Mouse (Mus musculus): ENCODE data around the gene Xrcc3. TPM values are rescaled to one million over a fixed set of nuclear protein-coding genes. Genes with fewer than 3 reads are reported as not detected.

Xrcc3 gene
- 1.7 TPM for polyA plus RNA-seq (2017; shearing (Covaris generic))

DNA sequence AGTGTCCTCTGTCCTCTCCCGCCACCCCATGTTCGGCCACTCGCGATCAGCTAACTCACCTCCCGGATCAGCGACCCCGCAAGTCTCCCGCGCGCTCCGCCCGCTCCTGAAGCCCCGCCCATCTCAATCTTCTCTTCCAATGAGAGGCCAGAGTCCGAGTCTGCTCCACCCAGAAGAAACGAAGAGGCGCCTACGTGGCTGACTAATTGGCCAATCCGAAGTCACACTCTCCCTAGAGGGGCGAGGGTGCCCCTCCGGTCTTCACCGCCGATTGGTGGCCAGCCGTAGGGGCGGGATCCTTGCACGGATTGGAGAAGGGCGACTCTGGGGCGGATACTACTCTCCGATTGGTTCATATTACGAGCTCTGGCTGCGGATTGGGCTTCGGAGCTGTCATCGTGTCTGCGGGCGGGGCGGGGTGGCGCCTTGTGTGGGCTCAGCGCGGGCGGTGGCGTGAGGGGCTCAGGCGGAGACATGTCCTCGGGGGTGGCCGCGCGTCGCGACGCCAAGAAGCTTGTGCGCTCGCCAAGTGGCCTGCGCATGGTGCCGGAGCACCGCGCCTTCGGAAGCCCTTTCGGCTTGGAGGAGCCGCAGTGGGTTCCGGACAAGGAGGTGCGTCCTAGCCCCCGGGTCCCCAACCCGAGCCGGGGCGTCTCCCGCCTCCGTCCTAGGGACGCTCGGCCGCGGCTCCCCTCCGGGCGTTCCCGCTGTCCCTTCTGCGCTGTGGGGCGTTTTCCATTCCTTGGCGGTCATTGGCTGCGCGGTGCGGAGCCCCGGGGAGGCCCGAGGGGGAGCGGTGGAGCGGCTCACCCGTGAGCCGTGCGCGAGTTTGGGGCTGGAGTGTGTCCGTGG lies at the start of gene Xrcc3, which contains the start of gene Zfyve21:
TSS of gene Xrcc3 (minus strand) at position 108 of the 852 bp plus-strand sequence.
TSS of gene Zfyve21 (plus strand) at position 405 of the 852 bp plus-strand sequence.

GRCm38 (mm10) chr12:111758381-111759175 lies 55.1 kb downstream of the Xrcc3 start, which contains the start of gene Klc1:
Klc1 (plus strand) TSS chr12:111758849.

Other genes starting within 250 kb of the Xrcc3 start
- gene Mark3, start 239.3 kb downstream of the Xrcc3 start, polyA plus RNA-seq (2017; shearing (Covaris generic)) = 77.7 TPM
- gene Ckb, start 141.5 kb downstream of the Xrcc3 start, polyA plus RNA-seq (2017; shearing (Covaris generic)) = 52.4 TPM
- 13.6 TPM for gene Trmt61a, start 135.8 kb downstream of the Xrcc3 start, polyA plus RNA-seq (2017; shearing (Covaris generic))
- gene Bag5, start 100.6 kb downstream of the Xrcc3 start, polyA plus RNA-seq (2017; shearing (Covaris generic)) = 51.1 TPM
- gene Apopt1, start 100.6 kb downstream of the Xrcc3 start, polyA plus RNA-seq (2017; shearing (Covaris generic)) = 39.0 TPM
- 34.1 TPM for gene Klc1, start 55.0 kb downstream of the Xrcc3 start, polyA plus RNA-seq (2017; shearing (Covaris generic))
- 3.3 TPM for gene Zfyve21, start 297 bp upstream of the Xrcc3 start, polyA plus RNA-seq (2017; shearing (Covaris generic))
- gene Ppp1r13b, start 94.2 kb upstream of the Xrcc3 start, polyA plus RNA-seq (2017; shearing (Covaris generic)) = 51.3 TPM
- gene Atp5mpl, start 153.1 kb upstream of the Xrcc3 start, polyA plus RNA-seq (2017; shearing (Covaris generic)) = 146 TPM
- gene Tdrd9, start 157.7 kb upstream of the Xrcc3 start, polyA plus RNA-seq (2017; shearing (Covaris generic)) = 0.10 TPM
- not detected for gene Rd3l, start 167.4 kb upstream of the Xrcc3 start, polyA plus RNA-seq (2017; shearing (Covaris generic))

Data from effector memory CD4-positive, alpha-beta T cell, adult 7 months (primary cell).